Mouse (Mus musculus): ENCODE results near the gene Tars2.

DNA sequence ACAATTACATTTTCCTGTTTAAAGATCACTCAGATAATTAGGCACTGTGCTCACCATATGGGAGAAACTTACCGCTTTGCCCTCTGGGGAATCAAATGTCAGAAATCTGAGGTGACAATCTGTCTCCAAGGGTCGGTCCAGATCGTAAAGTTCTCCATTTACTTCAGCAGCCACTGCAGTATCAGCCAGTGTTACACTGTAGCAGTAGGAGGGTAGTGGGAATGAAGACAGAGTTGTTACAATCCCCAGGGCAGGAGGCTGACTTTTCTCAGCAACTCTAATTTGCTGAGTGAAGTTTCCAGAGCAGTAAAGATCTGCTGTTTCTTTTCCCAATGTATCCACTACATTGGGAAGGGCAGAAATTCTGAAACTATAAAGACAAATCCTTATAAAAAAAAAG, 7.1 kb downstream of the Tars2 start:
- TF ChIP-seq CTCF (IDR thresholded peaks at IDR 0.05; ENCODE audit: low read depth, low read length) (no peak), GATA2 (IDR thresholded peaks at IDR 0.05; ENCODE audit: borderline replicate concordance, low read depth, low read length) (no peak)

Data from G1E (cell line).